Mouse (Mus musculus): Measurements from ENCODE around the gene Inip.

Gene Inip

GRCm38 (mm10) chr4:59814094-59814493 lies 12.7 kb upstream of the Inip start:
- in situ Hi-C loops (cut with MboI, MseI) = no loop called here

- in situ Hi-C loops (cut with MboI, MseI) = no loop called here
These were observed 7.0 kb upstream of the Inip start for GRCm38 (mm10) chr4:59808396-59808795.

GRCm38 (mm10) chr4:59807521-59807920 lies 6.1 kb upstream of the Inip start:
- in situ Hi-C loops (cut with MboI, MseI) = no loop called here

GRCm38 (mm10) chr4:59806879-59807195 lies 5.4 kb upstream of the Inip start:
- in situ Hi-C loops (cut with MboI, MseI) = no loop called here

- in situ Hi-C loops (cut with MboI, MseI) = no loop called here
These were observed 4.8 kb upstream of the Inip start for GRCm38 (mm10) chr4:59805968-59806878.

GRCm38 (mm10) chr4:59805181-59805967 lies 4.0 kb upstream of the Inip start, which contains the start of gene Snx30:
TSS of gene Snx30 (plus strand) at chr4:59805840.
- in situ Hi-C loops (cut with MboI, MseI) = no loop called here

GRCm38 (mm10) chr4:59804754-59805153 lies 3.4 kb upstream of the Inip start:
- in situ Hi-C loops (cut with MboI, MseI) = no loop called here

GRCm38 (mm10) chr4:59803358-59803757 lies 2.0 kb upstream of the Inip start:
- in situ Hi-C loops (cut with MboI, MseI) = no loop called here

GRCm38 (mm10) chr4:59802792-59803191 lies 1.4 kb upstream of the Inip start:
- in situ Hi-C loops (cut with MboI, MseI) = no loop called here

GRCm38 (mm10) chr4:59802107-59802506 lies 718 bp upstream of the Inip start:
- in situ Hi-C loops (cut with MboI, MseI) = no loop called here

- in situ Hi-C loops (cut with MboI, MseI) = no loop called here
These were observed 1.2 kb downstream of the Inip start for GRCm38 (mm10) chr4:59800181-59800580.

GRCm38 (mm10) chr4:59795788-59796455 lies 5.5 kb downstream of the Inip start:
- in situ Hi-C loops (cut with MboI, MseI) = loop anchor here in 1 of 2 experiments (10.0 kb wide), 1 partner anchor 49 kb away; no protein-coding TSS in a partner anchor

GRCm38 (mm10) chr4:59794116-59794515 lies 7.3 kb downstream of the Inip start:
- in situ Hi-C loops (cut with MboI, MseI) = loop anchor here (5.0 to 10.0 kb wide), 2 partner anchors 51 to 53 kb away; no protein-coding TSS in a partner anchor

GRCm38 (mm10) chr4:59793626-59794025 lies 7.8 kb downstream of the Inip start:
- in situ Hi-C loops (cut with MboI, MseI) = loop anchor here (5.0 to 10.0 kb wide), 2 partner anchors 51 to 54 kb away; no protein-coding TSS in a partner anchor

GRCm38 (mm10) chr4:59789015-59789414 lies 12.4 kb downstream of the Inip start:
- in situ Hi-C loops (cut with MboI, MseI) = loop anchor here in 1 of 2 experiments (5.0 kb wide), 1 partner anchor 73 kb away; no protein-coding TSS in a partner anchor

- in situ Hi-C loops (cut with MboI, MseI) = loop anchor here in 1 of 2 experiments (5.0 kb wide), 1 partner anchor 75 kb away; no protein-coding TSS in a partner anchor
These were observed 14.3 kb downstream of the Inip start for GRCm38 (mm10) chr4:59787126-59787525.

- in situ Hi-C loops (cut with MboI, MseI) = loop anchor here in 1 of 2 experiments (5.0 kb wide), 1 partner anchor 76 kb away; no protein-coding TSS in a partner anchor
These were observed 14.7 kb downstream of the Inip start for GRCm38 (mm10) chr4:59786661-59787060.

- in situ Hi-C loops (cut with MboI, MseI) = loop anchor here in 1 of 2 experiments (5.0 kb wide), 1 partner anchor 77 kb away; no protein-coding TSS in a partner anchor
These were observed 16.0 kb downstream of the Inip start for GRCm38 (mm10) chr4:59785412-59785811.

GRCm38 (mm10) chr4:59783685-59784279 lies 17.6 kb downstream of the Inip start:
- in situ Hi-C loops (cut with MboI, MseI) = no loop called here

GRCm38 (mm10) chr4:59782853-59783684 lies 18.3 kb downstream of the Inip start:
- in situ Hi-C loops (cut with MboI, MseI) = no loop called here
